Mouse (Mus musculus): ENCODE measurements around the gene Neurl4. TPM values are rescaled to one million over a fixed set of nuclear protein-coding genes. Genes with fewer than 3 reads are reported as not detected.
"Not testable (repeated sequence)": the region's sequence is repeated elsewhere in the genome, so short reads cannot be mapped to it uniquely, and the experiment has no call there.

Neurl4 gene
- polyA plus RNA-seq, 1 experiment from 2014 or later, result 12.3 TPM

DNA sequence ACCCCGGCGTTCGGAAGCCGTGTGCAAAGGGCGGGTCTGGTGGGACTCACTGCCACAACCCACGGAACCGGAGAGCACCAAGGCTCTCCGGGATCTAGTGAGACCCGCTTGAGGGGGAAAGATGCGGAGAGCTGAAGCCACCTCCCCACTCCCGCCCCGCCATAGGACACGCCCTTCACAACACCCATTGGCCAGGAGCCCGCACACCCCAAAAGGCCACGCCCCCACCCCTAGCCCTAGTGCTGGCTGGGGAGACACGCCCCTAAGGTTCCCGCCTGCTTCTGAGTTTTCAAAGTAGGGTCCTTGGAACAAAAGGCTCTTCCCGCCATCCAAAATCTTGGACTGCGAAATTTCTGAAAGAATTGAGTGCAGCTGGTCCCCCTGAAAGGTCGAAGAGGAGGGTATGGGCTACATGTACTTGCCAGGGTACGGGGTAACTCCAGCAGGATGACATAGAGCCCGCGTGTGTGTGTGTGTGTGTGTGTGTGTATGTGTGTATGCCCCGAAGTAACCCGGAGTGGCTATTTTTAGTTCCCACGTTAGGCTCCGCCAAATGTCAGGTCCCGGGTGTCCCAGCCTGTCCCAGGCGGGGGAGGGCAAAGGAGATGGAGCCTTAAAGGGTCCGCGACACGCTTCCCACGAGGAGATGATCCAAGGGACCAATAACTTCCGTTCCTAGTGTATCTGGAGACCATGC, 47.3 kb downstream of the Neurl4 start, which contains the start of gene Slc2a4:
Gene Slc2a4, minus strand, starts transcription at position 123 of the 697 bp plus-strand sequence.
- peak within 1 kb of the TSS; percentile 54 for H3K4me3 ChIP-seq
- H3K36me3 ChIP-seq, result peaks cover 31% of the 10 kb centered on the region
- no peaks in the 10 kb centered on the region for H3K27me3 ChIP-seq
- ATAC-seq (ENCODE audit: insufficient number of reproducible peaks, insufficient read depth, low FRiP score, low TSS enrichment, low read depth), result peak; percentile 90
- H3K9ac ChIP-seq, result peak within 1 kb of the TSS; percentile 70
- H3K4me1 ChIP-seq, result peaks cover 29% of the 10 kb centered on the region
- H3K4me2 ChIP-seq, result peak within 1 kb of the TSS; percentile 71
- H3K9me3 ChIP-seq, result no peaks in the 10 kb centered on the region
- peak within 1 kb of the TSS; percentile 92 for H3K27ac ChIP-seq
- under 1% methylated on average over 34 of the region's 34 CpGs for WGBS

DNA sequence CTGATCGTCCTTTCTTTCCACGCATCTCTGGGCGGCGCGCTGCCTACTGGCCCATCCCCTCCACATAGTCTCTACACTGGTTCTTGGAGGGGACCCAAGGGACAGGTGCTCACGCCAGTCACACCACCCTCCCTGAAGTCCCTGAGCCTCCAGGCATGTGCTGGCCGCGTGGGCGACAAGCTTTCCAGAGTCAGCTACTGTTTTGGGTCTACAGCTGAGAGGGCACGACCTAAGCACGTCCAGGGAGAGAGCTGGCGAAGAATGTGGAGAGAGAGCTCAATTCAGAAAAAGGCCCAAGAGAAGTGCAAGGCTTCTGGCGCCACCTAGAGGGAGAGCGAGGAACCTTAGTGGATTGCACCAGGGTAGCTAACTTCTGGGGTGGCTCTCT, 47.9 kb downstream of the Neurl4 start:
- Histone ChIP-seq H3K27me3 (no peaks in the 10 kb centered on the region), H3K4me3 (peak overlapping the region; percentile 54), H3K4me1 (peaks cover 29% of the 10 kb centered on the region), H3K4me2 (peak overlapping the region; percentile 71), H3K9ac (peak overlapping the region; percentile 70), H3K27ac (peak overlapping the region; percentile 92), H3K36me3 (peaks cover 25% of the 10 kb centered on the region), H3K9me3 (no peaks in the 10 kb centered on the region)
- ATAC-seq (ENCODE audit: insufficient number of reproducible peaks, insufficient read depth, low FRiP score, low TSS enrichment, low read depth), result peak; percentile 34
- under 1% methylated on average over 14 of the region's 14 CpGs for WGBS

DNA sequence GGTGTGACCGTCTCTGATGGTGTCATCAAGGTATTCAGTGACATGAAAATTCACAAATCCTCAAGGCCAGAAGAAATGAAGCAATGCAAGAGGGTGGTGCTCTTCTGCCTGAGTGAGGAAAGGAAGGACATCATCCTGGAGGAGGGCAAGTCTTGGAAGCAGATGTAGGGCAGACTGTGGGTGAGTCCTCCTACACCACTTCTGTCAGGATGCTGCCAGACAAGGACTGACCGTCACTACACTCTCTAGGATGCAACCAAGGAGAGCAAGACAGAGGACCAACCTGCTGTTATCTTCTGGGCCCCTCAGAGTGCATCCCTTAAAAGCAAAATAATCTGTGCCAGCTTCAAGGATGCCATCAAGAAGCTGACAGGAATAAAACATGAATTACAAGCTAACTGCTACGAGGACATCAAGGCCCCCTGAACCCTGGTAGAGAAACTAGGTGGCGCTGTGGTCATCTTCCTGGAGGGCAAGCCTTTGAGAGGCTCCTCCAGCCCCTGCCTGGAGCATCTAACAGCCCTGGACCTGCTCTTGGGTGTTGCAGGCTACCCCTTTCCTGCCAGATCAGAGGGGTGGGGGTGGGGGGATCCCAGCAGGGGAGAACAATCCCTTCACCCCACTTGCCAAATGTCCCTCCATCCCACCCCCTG, 50.1 kb downstream of the Neurl4 start:
- H3K36me3 ChIP-seq, result peaks cover 4% of the 10 kb centered on the region
- H3K9me3 ChIP-seq, result no peaks in the 10 kb centered on the region
- no peak overlapping the region for H3K4me3 ChIP-seq
- 41% methylated on average over 4 of the region's 4 CpGs for WGBS
- peaks cover 21% of the 10 kb centered on the region for H3K4me1 ChIP-seq
- no peak overlapping the region for H3K27ac ChIP-seq
- H3K4me2 ChIP-seq, result no peak overlapping the region
- no peak for ATAC-seq (ENCODE audit: insufficient number of reproducible peaks, insufficient read depth, low FRiP score, low TSS enrichment, low read depth)
- H3K9ac ChIP-seq, result no peak overlapping the region
- no peaks in the 10 kb centered on the region for H3K27me3 ChIP-seq

DNA sequence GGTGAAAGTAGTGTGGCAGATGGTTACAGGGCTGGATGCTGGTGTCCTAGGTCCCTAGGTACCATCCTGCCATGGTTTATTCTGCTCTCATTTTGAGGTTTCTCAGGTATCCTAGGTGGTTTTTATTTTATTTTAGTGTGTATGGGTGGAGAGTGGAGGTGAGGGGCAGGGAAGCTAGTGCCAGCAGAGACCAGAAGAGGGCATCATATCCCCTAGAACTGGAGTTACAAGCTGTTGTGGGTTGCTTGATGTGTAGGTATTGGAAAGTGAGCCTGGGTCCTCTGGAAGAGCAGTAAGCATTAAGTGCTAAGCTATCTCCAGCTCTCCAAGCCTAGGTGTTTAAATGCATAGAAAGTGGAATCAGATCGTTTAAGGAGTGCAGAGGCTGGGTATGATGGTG, 51.4 kb downstream of the Neurl4 start:
- H3K9me3 ChIP-seq, result no peaks in the 10 kb centered on the region
- no peak overlapping the region for H3K4me2 ChIP-seq
- ATAC-seq (ENCODE audit: insufficient number of reproducible peaks, insufficient read depth, low FRiP score, low TSS enrichment, low read depth), result no peak
- H3K36me3 ChIP-seq, result no peaks in the 10 kb centered on the region
- H3K9ac ChIP-seq, result no peak overlapping the region
- H3K4me3 ChIP-seq, result no peak overlapping the region
- H3K27ac ChIP-seq, result no peak overlapping the region
- H3K27me3 ChIP-seq, result no peaks in the 10 kb centered on the region
- peaks cover 7% of the 10 kb centered on the region for H3K4me1 ChIP-seq
- 41% methylated on average over 1 of the region's 1 CpGs for WGBS

DNA sequence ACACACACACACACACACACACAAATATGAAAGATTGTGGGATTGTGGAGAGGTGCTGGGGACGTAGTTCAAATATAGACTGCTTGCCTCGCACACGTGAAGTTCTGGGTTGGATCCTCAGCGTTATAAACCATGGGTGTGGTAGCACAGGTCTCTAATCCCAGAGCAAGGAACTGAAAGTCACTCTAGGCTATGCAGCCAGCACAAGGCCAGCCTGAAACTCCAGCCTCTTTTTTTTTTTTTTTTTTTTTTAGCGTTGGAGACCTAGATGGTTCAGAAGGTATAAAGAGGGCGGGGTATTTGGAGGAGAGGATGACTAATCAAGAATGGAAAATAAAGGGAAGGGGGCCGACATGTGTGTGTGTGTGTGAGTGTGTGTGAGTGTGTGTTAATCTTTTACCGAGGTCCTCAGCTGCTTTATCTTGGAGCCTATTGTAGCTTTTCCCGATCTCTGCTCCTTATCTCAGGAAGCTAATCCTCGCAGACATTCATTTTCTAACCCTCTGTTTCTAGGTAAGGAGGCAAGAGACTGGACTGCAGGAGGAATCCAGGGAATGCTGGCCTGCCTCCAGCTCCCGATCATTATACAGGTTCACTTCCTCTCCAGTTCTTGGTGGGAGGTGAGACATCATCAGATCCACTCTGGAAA, 52.5 kb downstream of the Neurl4 start:
- no peak for ATAC-seq (ENCODE audit: insufficient number of reproducible peaks, insufficient read depth, low FRiP score, low TSS enrichment, low read depth)
- no peak overlapping the region for H3K4me3 ChIP-seq
- H3K4me2 ChIP-seq, result no peak overlapping the region
- no peaks in the 10 kb centered on the region for H3K36me3 ChIP-seq
- H3K4me1 ChIP-seq, result peaks cover 4% of the 10 kb centered on the region; the same call in 1 of the 2 replicates
- no peak overlapping the region for H3K9ac ChIP-seq
- 62% methylated on average over 11 of the region's 11 CpGs for WGBS
- no peaks in the 10 kb centered on the region for H3K27me3 ChIP-seq
- no peaks in the 10 kb centered on the region for H3K9me3 ChIP-seq
- no peak overlapping the region for H3K27ac ChIP-seq

DNA sequence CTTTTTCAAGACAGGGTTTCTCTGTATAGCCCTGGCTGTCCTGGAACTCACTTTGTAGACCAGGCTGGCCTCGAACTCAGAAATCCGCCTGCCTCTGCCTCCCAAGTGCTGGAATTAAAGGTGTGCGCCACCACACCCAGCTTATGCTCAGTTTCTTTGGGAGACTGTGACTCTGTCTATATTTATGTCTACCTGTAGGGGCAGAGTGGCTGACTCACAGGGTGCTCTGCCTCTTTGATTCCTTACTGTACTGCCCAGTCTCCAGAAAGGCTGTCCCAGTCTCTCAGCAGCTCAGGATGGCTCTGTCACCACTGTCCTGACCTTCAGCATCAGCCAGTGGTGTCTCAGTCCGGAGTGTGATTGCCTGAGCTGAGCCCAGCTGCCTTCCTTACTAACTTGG, 54.7 kb downstream of the Neurl4 start:
- H3K36me3 ChIP-seq; H3K27me3 ChIP-seq; H3K4me2 ChIP-seq; H3K4me3 ChIP-seq; H3K9ac ChIP-seq; ATAC-seq (ENCODE audit: insufficient number of reproducible peaks, insufficient read depth, low FRiP score, low TSS enrichment, low read depth); H3K9me3 ChIP-seq; H3K4me1 ChIP-seq; H3K27ac ChIP-seq: not testable (repeated sequence)
- WGBS, result 73% methylated on average over 4 of the region's 4 CpGs

DNA sequence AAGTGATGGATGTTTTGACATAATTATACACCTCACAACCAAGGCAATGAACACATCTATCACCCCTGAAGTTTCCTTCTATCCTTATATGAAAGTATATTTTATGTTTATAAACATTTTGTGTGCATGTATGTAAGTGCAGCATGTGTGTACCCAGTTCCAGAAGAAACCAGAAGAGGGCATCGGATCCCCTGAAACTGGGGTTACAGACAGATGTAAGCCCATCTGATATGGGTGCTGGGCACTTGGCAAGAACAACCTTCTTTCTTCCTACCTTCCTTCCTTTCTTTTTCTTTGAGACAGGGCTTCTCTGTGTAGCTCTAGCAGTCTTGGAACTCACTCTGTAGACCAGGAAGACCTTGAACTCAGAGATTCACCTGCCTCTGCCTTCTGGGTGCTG, 55.3 kb downstream of the Neurl4 start:
- no peak for ATAC-seq (ENCODE audit: insufficient number of reproducible peaks, insufficient read depth, low FRiP score, low TSS enrichment, low read depth)
- H3K9ac ChIP-seq, result no peak overlapping the region
- no peaks in the 10 kb centered on the region for H3K9me3 ChIP-seq
- H3K27me3 ChIP-seq, result peaks cover 6% of the 10 kb centered on the region; the same call in 1 of the 2 replicates
- H3K4me2 ChIP-seq, result no peak overlapping the region
- H3K4me3 ChIP-seq, result no peak overlapping the region
- WGBS, result 83% methylated on average over 1 of the region's 1 CpGs
- H3K36me3 ChIP-seq, result no peaks in the 10 kb centered on the region
- no peaks in the 10 kb centered on the region for H3K4me1 ChIP-seq
- no peak overlapping the region for H3K27ac ChIP-seq

DNA sequence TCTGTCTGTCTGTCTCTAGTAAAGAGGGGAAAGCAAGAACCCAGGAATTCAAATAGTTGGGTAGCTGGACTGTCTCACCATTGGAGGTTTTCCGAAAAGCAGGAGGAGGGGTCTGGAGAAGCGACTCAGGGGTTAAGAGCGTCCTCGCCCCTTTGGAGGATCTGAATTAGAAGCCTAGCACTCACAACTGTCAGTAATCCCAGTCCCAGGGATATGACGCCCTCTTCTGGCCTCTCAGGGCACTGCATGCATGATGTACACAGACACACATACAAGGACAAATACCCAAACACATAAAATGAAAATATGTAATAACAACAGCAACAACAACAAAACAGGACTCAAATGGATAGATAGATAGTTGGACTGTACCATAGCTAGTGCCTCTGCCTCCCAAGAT, 59.7 kb downstream of the Neurl4 start:
- 25% methylated on average over 5 of the region's 5 CpGs for WGBS
- Histone ChIP-seq H3K27me3 (peaks cover 49% of the 10 kb centered on the region), H3K9ac (no peak overlapping the region), H3K27ac (no peak overlapping the region), H3K4me3 (no peak overlapping the region), H3K36me3 (no peaks in the 10 kb centered on the region), H3K4me1 (peaks cover 5% of the 10 kb centered on the region; the same call in 1 of the 2 replicates), H3K4me2 (no peak overlapping the region), H3K9me3 (no peaks in the 10 kb centered on the region)
- ATAC-seq (ENCODE audit: insufficient number of reproducible peaks, insufficient read depth, low FRiP score, low TSS enrichment, low read depth), result no peak

DNA sequence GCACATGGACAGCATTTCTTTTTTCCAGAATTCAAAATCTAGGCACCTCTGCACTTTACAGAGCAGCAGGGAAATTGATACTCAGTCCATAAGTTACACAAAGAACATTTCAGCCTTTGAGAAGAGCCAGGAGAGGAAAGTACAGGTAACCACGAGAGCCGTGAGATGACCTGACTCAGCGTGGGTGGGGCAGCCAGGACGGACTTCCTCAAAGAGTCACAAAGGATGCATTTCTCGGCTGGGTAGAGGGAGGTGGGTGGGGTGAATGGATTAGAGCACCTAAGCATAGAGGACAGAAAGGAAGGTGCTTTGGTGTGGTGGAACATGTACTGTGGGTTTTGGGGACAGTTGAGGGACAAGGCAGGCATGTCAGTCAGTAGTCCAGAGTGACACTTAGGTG, 61.0 kb downstream of the Neurl4 start:
- H3K4me1 ChIP-seq, result peaks cover 16% of the 10 kb centered on the region
- H3K36me3 ChIP-seq, result no peaks in the 10 kb centered on the region
- no peak overlapping the region for H3K9ac ChIP-seq
- no peak overlapping the region for H3K4me3 ChIP-seq
- peaks cover 62% of the 10 kb centered on the region for H3K27me3 ChIP-seq
- no peak overlapping the region for H3K4me2 ChIP-seq
- no peaks in the 10 kb centered on the region for H3K9me3 ChIP-seq
- no peak for ATAC-seq (ENCODE audit: insufficient number of reproducible peaks, insufficient read depth, low FRiP score, low TSS enrichment, low read depth)
- WGBS, result 41% methylated on average over 5 of the region's 5 CpGs
- H3K27ac ChIP-seq, result no peak overlapping the region

Small RNAs within 50 kb of the gene (microRNA-seq; reads per million reads assigned to microRNA genes)
- gene Mir6924, result not detected

Other genes starting within 250 kb of the Neurl4 start
- gene Sox15, start 245.8 kb upstream of the Neurl4 start, polyA plus RNA-seq (2015; fragmentation: Nextera tagmentation; extraction: Ambion mirVana), result 0.41 and 0.63 TPM in 2 replicates
- 54.3 and 74.9 TPM in 2 replicates for gene Mpdu1, start 238.4 kb upstream of the Neurl4 start, polyA plus RNA-seq (2015; fragmentation: Nextera tagmentation; extraction: Ambion mirVana)
- gene Cd68, start 234.9 kb upstream of the Neurl4 start, polyA plus RNA-seq (2015; fragmentation: Nextera tagmentation; extraction: Ambion mirVana), result 11.4 and 11.9 TPM in 2 replicates
- gene Eif4a1, start 228.6 kb upstream of the Neurl4 start, polyA plus RNA-seq (2015; fragmentation: Nextera tagmentation; extraction: Ambion mirVana), result 514 and 625 TPM in 2 replicates
- gene Senp3, start 219.0 kb upstream of the Neurl4 start, polyA plus RNA-seq (2015; fragmentation: Nextera tagmentation; extraction: Ambion mirVana), result 119 and 122 TPM in 2 replicates
- gene Tnfsf13, start 215.3 kb upstream of the Neurl4 start, polyA plus RNA-seq (2015; fragmentation: Nextera tagmentation; extraction: Ambion mirVana), result 0.21 and 0.39 TPM in 2 replicates
- 5.7 and 6.4 TPM in 2 replicates for gene Tnfsf12, start 205.2 kb upstream of the Neurl4 start, polyA plus RNA-seq (2015; fragmentation: Nextera tagmentation; extraction: Ambion mirVana)
- gene Tnfsfm13, start 205.0 kb upstream of the Neurl4 start, polyA plus RNA-seq (2015; fragmentation: Nextera tagmentation; extraction: Ambion mirVana), result 2.8 and 3.8 TPM in 2 replicates
- 27.3 and 31.3 TPM in 2 replicates for gene Polr2a, start 142.4 kb upstream of the Neurl4 start, polyA plus RNA-seq (2015; fragmentation: Nextera tagmentation; extraction: Ambion mirVana)
- not detected in 2 replicates for gene Slc35g3, start 139.1 kb upstream of the Neurl4 start, polyA plus RNA-seq (2015; fragmentation: Nextera tagmentation; extraction: Ambion mirVana)
- 3.5 and 4.8 TPM in 2 replicates for gene Zbtb4, start 135.2 kb upstream of the Neurl4 start, polyA plus RNA-seq (2015; fragmentation: Nextera tagmentation; extraction: Ambion mirVana)
- gene Chrnb1, start 105.1 kb upstream of the Neurl4 start, polyA plus RNA-seq (2015; fragmentation: Nextera tagmentation; extraction: Ambion mirVana), result 5.4 and 5.7 TPM in 2 replicates
- gene Fgf11, start 99.2 kb upstream of the Neurl4 start, polyA plus RNA-seq (2015; fragmentation: Nextera tagmentation; extraction: Ambion mirVana), result 3.6 TPM in 2 replicates
- gene Tmem102, start 95.4 kb upstream of the Neurl4 start, polyA plus RNA-seq (2015; fragmentation: Nextera tagmentation; extraction: Ambion mirVana), result 4.0 and 4.7 TPM in 2 replicates
- gene Gm39566, start 85.8 kb upstream of the Neurl4 start, polyA plus RNA-seq (2015; fragmentation: Nextera tagmentation; extraction: Ambion mirVana), result not detected in 2 replicates
- not detected in 2 replicates for gene Spem2, start 82.6 kb upstream of the Neurl4 start, polyA plus RNA-seq (2015; fragmentation: Nextera tagmentation; extraction: Ambion mirVana)
- gene Spem1, start 78.9 kb upstream of the Neurl4 start, polyA plus RNA-seq (2015; fragmentation: Nextera tagmentation; extraction: Ambion mirVana), result 0.26 TPM in 1 of 2 replicates, not detected in the other
- gene Nlgn2, start 63.3 kb upstream of the Neurl4 start, polyA plus RNA-seq (2015; fragmentation: Nextera tagmentation; extraction: Ambion mirVana), result 14.1 and 15.2 TPM in 2 replicates
- 358 and 423 TPM in 2 replicates for gene Tmem256, start 62.6 kb upstream of the Neurl4 start, polyA plus RNA-seq (2015; fragmentation: Nextera tagmentation; extraction: Ambion mirVana)
- gene Plscr3, start 54.7 kb upstream of the Neurl4 start, polyA plus RNA-seq (2015; fragmentation: Nextera tagmentation; extraction: Ambion mirVana), result 145 and 154 TPM in 2 replicates
- gene Tnk1, start 42.3 kb upstream of the Neurl4 start, polyA plus RNA-seq (2015; fragmentation: Nextera tagmentation; extraction: Ambion mirVana), result 4.9 and 5.3 TPM in 2 replicates
- not detected in 2 replicates for gene Tmem95, start 23.1 kb upstream of the Neurl4 start, polyA plus RNA-seq (2015; fragmentation: Nextera tagmentation; extraction: Ambion mirVana)
- 3.8 and 4.4 TPM in 2 replicates for gene Kctd11, start 19.7 kb upstream of the Neurl4 start, polyA plus RNA-seq (2015; fragmentation: Nextera tagmentation; extraction: Ambion mirVana)
- 0.74 and 1.6 TPM in 2 replicates for gene Acap1, start 5.5 kb upstream of the Neurl4 start, polyA plus RNA-seq (2015; fragmentation: Nextera tagmentation; extraction: Ambion mirVana)
- gene 2810408A11Rik, start 85 bp upstream of the Neurl4 start, polyA plus RNA-seq (2015; fragmentation: Nextera tagmentation; extraction: Ambion mirVana), result 14.8 and 15.6 TPM in 2 replicates
- 79.5 and 85.5 TPM in 2 replicates for gene Gps2, start 12.8 kb downstream of the Neurl4 start, polyA plus RNA-seq (2015; fragmentation: Nextera tagmentation; extraction: Ambion mirVana)
- 1,558 and 1,689 TPM in 2 replicates for gene Eif5a, start 20.9 kb downstream of the Neurl4 start, polyA plus RNA-seq (2015; fragmentation: Nextera tagmentation; extraction: Ambion mirVana)
- 7.5 and 10.2 TPM in 2 replicates for gene Ybx2, start 34.7 kb downstream of the Neurl4 start, polyA plus RNA-seq (2015; fragmentation: Nextera tagmentation; extraction: Ambion mirVana)
- gene Slc2a4, start 47.1 kb downstream of the Neurl4 start, polyA plus RNA-seq (2015; fragmentation: Nextera tagmentation; extraction: Ambion mirVana), result 33.3 and 33.5 TPM in 2 replicates
- 30.3 and 34.9 TPM in 2 replicates for gene Cldn7, start 63.7 kb downstream of the Neurl4 start, polyA plus RNA-seq (2015; fragmentation: Nextera tagmentation; extraction: Ambion mirVana)
- gene Ctdnep1, start 80.1 kb downstream of the Neurl4 start, polyA plus RNA-seq (2015; fragmentation: Nextera tagmentation; extraction: Ambion mirVana), result 30.0 and 30.9 TPM in 2 replicates
- gene Elp5, start 81.4 kb downstream of the Neurl4 start, polyA plus RNA-seq (2015; fragmentation: Nextera tagmentation; extraction: Ambion mirVana), result 125 and 127 TPM in 2 replicates
- 511 and 542 TPM in 2 replicates for gene Gabarap, start 90.1 kb downstream of the Neurl4 start, polyA plus RNA-seq (2015; fragmentation: Nextera tagmentation; extraction: Ambion mirVana)
- 87.8 and 93.3 TPM in 2 replicates for gene Phf23, start 94.7 kb downstream of the Neurl4 start, polyA plus RNA-seq (2015; fragmentation: Nextera tagmentation; extraction: Ambion mirVana)
- gene Dvl2, start 99.5 kb downstream of the Neurl4 start, polyA plus RNA-seq (2015; fragmentation: Nextera tagmentation; extraction: Ambion mirVana), result 55.0 and 56.8 TPM in 2 replicates
- 78.2 and 82.3 TPM in 2 replicates for gene Acadvl, start 114.3 kb downstream of the Neurl4 start, polyA plus RNA-seq (2015; fragmentation: Nextera tagmentation; extraction: Ambion mirVana)
- 13.1 and 13.5 TPM in 2 replicates for gene Dlg4, start 115.9 kb downstream of the Neurl4 start, polyA plus RNA-seq (2015; fragmentation: Nextera tagmentation; extraction: Ambion mirVana)
- gene Asgr1, start 153.0 kb downstream of the Neurl4 start, polyA plus RNA-seq (2015; fragmentation: Nextera tagmentation; extraction: Ambion mirVana), result 0.24 and 0.47 TPM in 2 replicates
- not detected in 2 replicates for gene Asgr2, start 191.6 kb downstream of the Neurl4 start, polyA plus RNA-seq (2015; fragmentation: Nextera tagmentation; extraction: Ambion mirVana)
- 0.25 and 0.50 TPM in 2 replicates for gene Mgl2, start 229.3 kb downstream of the Neurl4 start, polyA plus RNA-seq (2015; fragmentation: Nextera tagmentation; extraction: Ambion mirVana)